Mouse (Mus musculus) lung, postnatal 0 days (tissue): Measurements from ENCODE around the gene Add1.

Experiments
- CTCF ChIP-seq: IDR thresholded peaks from 2 replicates; pipeline ENCODE4 v1.5.1; 2016; ENCODE audit warnings: antibody characterized with exemption, mild to moderate bottlenecking
- EP300 ChIP-seq: IDR thresholded peaks from 2 replicates; pipeline ENCODE4 v1.6.1; 2016; ENCODE audit warnings: antibody characterized with exemption, mild to moderate bottlenecking, control low read depth

DNA sequence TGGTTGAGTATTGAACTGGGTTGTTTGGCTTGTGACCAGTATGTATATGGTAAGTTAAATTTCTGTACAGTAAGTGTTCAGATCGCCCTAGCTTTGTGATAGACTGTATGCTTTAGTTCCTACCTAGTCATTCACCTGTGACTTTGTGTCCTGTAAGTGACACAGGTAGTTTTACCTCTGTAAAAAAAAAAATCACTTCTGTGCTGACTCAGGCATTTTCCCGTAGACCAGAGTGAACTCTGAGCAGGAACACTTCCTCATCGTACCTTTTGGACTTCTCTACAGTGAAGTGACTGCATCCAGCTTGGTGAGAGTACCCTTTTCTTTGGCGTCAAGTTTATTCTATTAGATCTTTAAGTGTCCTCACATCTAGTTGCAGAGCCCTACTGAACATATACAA, 36.5 kb downstream of the Add1 start:
- TF ChIP-seq CTCF: no peak
- TF ChIP-seq EP300: no peak
